Mouse (Mus musculus) retina, postnatal 7 days (tissue): ENCODE data around the gene Patz1.

Experiments used
- DNase-seq: peaks from one replicate; pipeline ENCODE4 v3.0.0-alpha.2; 2012; ENCODE audit warnings: low read depth, low spot score

The Patz1 gene

GRCm38 (mm10) chr11:3352990-3353585, 64.4 kb downstream of the Patz1 start:
- no peak for DNase-seq
